Mouse (Mus musculus): ENCODE measurements around the gene Ppp4r3b. TPM values are rescaled to one million over a fixed set of nuclear protein-coding genes. Genes with fewer than 3 reads are reported as not detected.

Ppp4r3b gene
- 52.5 and 80.3 TPM in 2 replicates for polyA plus RNA-seq (2014; fragmentation: Nextera tagmentation; extraction: Ambion mirVana)

- under 1% methylated on average over 50 of the region's 50 CpGs for WGBS
- Histone ChIP-seq H3K9me3 (ENCODE audit: control insufficient read depth, low read length) (no peaks in the 10 kb centered on the region), H3K4me2 (replicated peaks; ENCODE audit: low read depth, low read length) (peak within 1 kb of the TSS; percentile 69), H3K9ac (ENCODE audit: low read depth, low read length) (peak within 1 kb of the TSS; percentile 99), H3K27me3 (ENCODE audit: control insufficient read depth, insufficient read depth, low read length) (no peaks in the 10 kb centered on the region), H3K27ac (ENCODE audit: low read depth, low read length) (peak within 1 kb of the TSS; percentile 97), H3K4me1 (ENCODE audit: control insufficient read depth, insufficient read depth, low read length) (peaks cover 5% of the 10 kb centered on the region; the same call in 1 of the 2 replicates), H3K36me3 (ENCODE audit: control insufficient read depth, insufficient read depth, low read length) (no peaks in the 10 kb centered on the region; the same call in 1 of the 2 replicates), H3K4me3 (ENCODE audit: low read length) (peak within 1 kb of the TSS; percentile 96)
- peak; percentile 98 for ATAC-seq (ENCODE audit: low FRiP score, low TSS enrichment)
Measured at GRCm38 (mm10) chr11:29172563-29173124, at the start of gene Ppp4r3b. TSS of gene Ppp4r3b (plus strand) at chr11:29172890.

GRCm38 (mm10) chr11:29129862-29130384 lies 42.8 kb upstream of the Ppp4r3b start:
- Histone ChIP-seq H3K4me3 (ENCODE audit: low read length) (peak overlapping the region; percentile 90), H3K9me3 (ENCODE audit: control insufficient read depth, low read length) (no peaks in the 10 kb centered on the region), H3K9ac (ENCODE audit: low read depth, low read length) (peak overlapping the region; percentile 34; the same call in 1 of the 2 replicates), H3K4me1 (ENCODE audit: control insufficient read depth, insufficient read depth, low read length) (no peaks in the 10 kb centered on the region), H3K27ac (ENCODE audit: low read depth, low read length) (no peak overlapping the region), H3K27me3 (ENCODE audit: control insufficient read depth, insufficient read depth, low read length) (no peaks in the 10 kb centered on the region), H3K4me2 (replicated peaks; ENCODE audit: low read depth, low read length) (peak overlapping the region; percentile 41), H3K36me3 (ENCODE audit: control insufficient read depth, insufficient read depth, low read length) (peaks cover 16% of the 10 kb centered on the region)
- peak; percentile 60 for ATAC-seq (ENCODE audit: low FRiP score, low TSS enrichment)
- 61% methylated on average over 11 of the region's 11 CpGs for WGBS

- peaks cover 20% of the 10 kb centered on the region for H3K36me3 ChIP-seq (ENCODE audit: control insufficient read depth, insufficient read depth, low read length)
- peak within 1 kb of the TSS; percentile 90 for H3K4me3 ChIP-seq (ENCODE audit: low read length)
- peak within 1 kb of the TSS; percentile 86 for H3K9ac ChIP-seq (ENCODE audit: low read depth, low read length)
- peak; percentile 100 for ATAC-seq (ENCODE audit: low FRiP score, low TSS enrichment)
- no peaks in the 10 kb centered on the region for H3K27me3 ChIP-seq (ENCODE audit: control insufficient read depth, insufficient read depth, low read length)
- peak within 1 kb of the TSS; percentile 53 for H3K4me2 ChIP-seq (replicated peaks; ENCODE audit: low read depth, low read length)
- WGBS, result 5% methylated on average over 50 of the region's 50 CpGs
- no peaks in the 10 kb centered on the region for H3K4me1 ChIP-seq (ENCODE audit: control insufficient read depth, insufficient read depth, low read length)
- no peaks in the 10 kb centered on the region for H3K9me3 ChIP-seq (ENCODE audit: control insufficient read depth, low read length)
- H3K27ac ChIP-seq (ENCODE audit: low read depth, low read length), result peak within 1 kb of the TSS; percentile 77; the same call in 1 of the 2 replicates
Measured at GRCm38 (mm10) chr11:29130385-29131355, 42.0 kb upstream of the Ppp4r3b start, which contains the start of gene Pnpt1. TSS of gene Pnpt1 (plus strand) at chr11:29130744.

- no peak overlapping the region for H3K9ac ChIP-seq (ENCODE audit: low read depth, low read length)
Measured at GRCm38 (mm10) chr11:29140671-29141070, 32.0 kb upstream of the Ppp4r3b start.

GRCm38 (mm10) chr11:29148901-29149300 lies 23.8 kb upstream of the Ppp4r3b start:
- Histone ChIP-seq H3K36me3 (ENCODE audit: control insufficient read depth, insufficient read depth, low read length) (peaks cover 42% of the 10 kb centered on the region; the same call in 1 of the 2 replicates), H3K4me3 (ENCODE audit: low read length) (no peak overlapping the region), H3K4me1 (ENCODE audit: control insufficient read depth, insufficient read depth, low read length) (no peaks in the 10 kb centered on the region), H3K9me3 (ENCODE audit: control insufficient read depth, low read length) (no peaks in the 10 kb centered on the region), H3K9ac (ENCODE audit: low read depth, low read length) (no peak overlapping the region), H3K27ac (ENCODE audit: low read depth, low read length) (no peak overlapping the region), H3K27me3 (ENCODE audit: control insufficient read depth, insufficient read depth, low read length) (no peaks in the 10 kb centered on the region), H3K4me2 (replicated peaks; ENCODE audit: low read depth, low read length) (no peak overlapping the region)
- 94% methylated on average over 2 of the region's 2 CpGs for WGBS
- no peak for ATAC-seq (ENCODE audit: low FRiP score, low TSS enrichment)

More at GRCm38 (mm10) chr11:29140671-29141070, 32.0 kb upstream of the Ppp4r3b start:
- 38% methylated on average over 1 of the region's 1 CpGs for WGBS
- H3K27me3 ChIP-seq (ENCODE audit: control insufficient read depth, insufficient read depth, low read length), result no peaks in the 10 kb centered on the region
- peaks cover 50% of the 10 kb centered on the region for H3K36me3 ChIP-seq (ENCODE audit: control insufficient read depth, insufficient read depth, low read length)
- no peak overlapping the region for H3K4me3 ChIP-seq (ENCODE audit: low read length)
- no peak for ATAC-seq (ENCODE audit: low FRiP score, low TSS enrichment)
- no peak overlapping the region for H3K27ac ChIP-seq (ENCODE audit: low read depth, low read length)
- H3K4me2 ChIP-seq (replicated peaks; ENCODE audit: low read depth, low read length), result no peak overlapping the region
- H3K9me3 ChIP-seq (ENCODE audit: control insufficient read depth, low read length), result no peaks in the 10 kb centered on the region
- H3K4me1 ChIP-seq (ENCODE audit: control insufficient read depth, insufficient read depth, low read length), result no peaks in the 10 kb centered on the region

GRCm38 (mm10) chr11:29163569-29163968 lies 9.1 kb upstream of the Ppp4r3b start:
- H3K9me3 ChIP-seq (ENCODE audit: control insufficient read depth, low read length), result no peaks in the 10 kb centered on the region
- no peaks in the 10 kb centered on the region for H3K27me3 ChIP-seq (ENCODE audit: control insufficient read depth, insufficient read depth, low read length)
- 84% methylated on average over 4 of the region's 4 CpGs for WGBS
- H3K27ac ChIP-seq (ENCODE audit: low read depth, low read length), result no peak overlapping the region
- ATAC-seq (ENCODE audit: low FRiP score, low TSS enrichment), result no peak
- no peak overlapping the region for H3K4me2 ChIP-seq (replicated peaks; ENCODE audit: low read depth, low read length)
- peaks cover 26% of the 10 kb centered on the region for H3K36me3 ChIP-seq (ENCODE audit: control insufficient read depth, insufficient read depth, low read length)
- no peaks in the 10 kb centered on the region for H3K4me1 ChIP-seq (ENCODE audit: control insufficient read depth, insufficient read depth, low read length)
- H3K9ac ChIP-seq (ENCODE audit: low read depth, low read length), result no peak overlapping the region
- H3K4me3 ChIP-seq (ENCODE audit: low read length), result no peak overlapping the region

- Histone ChIP-seq H3K4me1 (ENCODE audit: control insufficient read depth, insufficient read depth, low read length) (peaks cover 5% of the 10 kb centered on the region; the same call in 1 of the 2 replicates), H3K4me2 (replicated peaks; ENCODE audit: low read depth, low read length) (peak overlapping the region; percentile 45), H3K9me3 (ENCODE audit: control insufficient read depth, low read length) (no peaks in the 10 kb centered on the region), H3K36me3 (ENCODE audit: control insufficient read depth, insufficient read depth, low read length) (no peaks in the 10 kb centered on the region), H3K9ac (ENCODE audit: low read depth, low read length) (peak overlapping the region; percentile 99), H3K27ac (ENCODE audit: low read depth, low read length) (peak overlapping the region; percentile 18; the same call in 1 of the 2 replicates), H3K4me3 (ENCODE audit: low read length) (peak overlapping the region; percentile 96), H3K27me3 (ENCODE audit: control insufficient read depth, insufficient read depth, low read length) (no peaks in the 10 kb centered on the region)
- ATAC-seq (ENCODE audit: low FRiP score, low TSS enrichment), result peak; percentile 26
- under 1% methylated on average over 34 of the region's 34 CpGs for WGBS
Measured at GRCm38 (mm10) chr11:29171959-29172391, 715 bp upstream of the Ppp4r3b start.

- WGBS, result under 1% methylated on average over 35 of the region's 38 CpGs
- H3K4me3 ChIP-seq (ENCODE audit: low read length), result peak overlapping the region; percentile 96
- ATAC-seq (ENCODE audit: low FRiP score, low TSS enrichment), result peak; percentile 79
Measured at GRCm38 (mm10) chr11:29173125-29173631, 488 bp downstream of the Ppp4r3b start.

More at GRCm38 (mm10) chr11:29173125-29173631, 488 bp downstream of the Ppp4r3b start:
- H3K4me1 ChIP-seq (ENCODE audit: control insufficient read depth, insufficient read depth, low read length), result peaks cover 5% of the 10 kb centered on the region; the same call in 1 of the 2 replicates
- H3K4me2 ChIP-seq (replicated peaks; ENCODE audit: low read depth, low read length), result peak overlapping the region; percentile 69
- H3K9ac ChIP-seq (ENCODE audit: low read depth, low read length), result peak overlapping the region; percentile 99
- peak overlapping the region; percentile 97 for H3K27ac ChIP-seq (ENCODE audit: low read depth, low read length)
- H3K27me3 ChIP-seq (ENCODE audit: control insufficient read depth, insufficient read depth, low read length), result no peaks in the 10 kb centered on the region
- H3K36me3 ChIP-seq (ENCODE audit: control insufficient read depth, insufficient read depth, low read length), result no peaks in the 10 kb centered on the region; the same call in 1 of the 2 replicates
- no peaks in the 10 kb centered on the region for H3K9me3 ChIP-seq (ENCODE audit: control insufficient read depth, low read length)

Data from kidney, embryonic 14.5 days (tissue).